Mouse (Mus musculus) left cerebral cortex, adult 8-10 months (tissue): ENCODE measurements around the gene Zfp748. TPM values are rescaled to one million over a fixed set of nuclear protein-coding genes. Genes with fewer than 3 reads are reported as not detected.

Source experiments
- DNase-seq, 2 experiments: peaks; one replicate each; pipeline ENCODE4 v3.0.0; 2022; ENCODE audit warnings: low spot score in 2 of 2
- total RNA-seq, 4 experiments: library from RNA; stranded (reverse); gene quantifications; 2 replicates each; pipeline ENCODE4 v1.2.4; 2022

Zfp748 gene
- 10 to 100 TPM in 2 of 4 experiments, 1 to 10 TPM in 2; 9.5 to 12.2 (median 10.8) TPM for total RNA-seq

DNA sequence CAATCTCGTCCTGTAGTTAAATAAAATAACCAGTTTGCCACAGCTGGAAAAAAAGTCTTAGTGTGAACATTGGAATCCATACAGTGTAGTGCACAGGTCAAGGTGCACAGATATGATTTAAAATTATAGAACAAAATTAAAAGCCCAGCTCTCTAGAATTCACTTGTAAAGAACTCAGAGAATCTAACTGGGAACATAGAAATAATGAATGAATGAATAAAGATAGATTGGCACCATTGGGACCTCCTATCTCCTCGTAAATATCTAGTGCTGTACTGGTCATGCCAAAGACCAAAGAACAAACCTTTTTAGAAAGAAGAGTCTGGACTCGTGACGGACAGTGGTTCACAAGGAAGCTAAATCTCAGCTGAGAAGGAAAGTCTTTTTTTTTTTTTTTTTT, at the start of gene Zfp748:
Gene Zfp748 (minus strand): TSS at position 101 of the 400 bp plus-strand sequence.
- DNase-seq, result no peak

DNA sequence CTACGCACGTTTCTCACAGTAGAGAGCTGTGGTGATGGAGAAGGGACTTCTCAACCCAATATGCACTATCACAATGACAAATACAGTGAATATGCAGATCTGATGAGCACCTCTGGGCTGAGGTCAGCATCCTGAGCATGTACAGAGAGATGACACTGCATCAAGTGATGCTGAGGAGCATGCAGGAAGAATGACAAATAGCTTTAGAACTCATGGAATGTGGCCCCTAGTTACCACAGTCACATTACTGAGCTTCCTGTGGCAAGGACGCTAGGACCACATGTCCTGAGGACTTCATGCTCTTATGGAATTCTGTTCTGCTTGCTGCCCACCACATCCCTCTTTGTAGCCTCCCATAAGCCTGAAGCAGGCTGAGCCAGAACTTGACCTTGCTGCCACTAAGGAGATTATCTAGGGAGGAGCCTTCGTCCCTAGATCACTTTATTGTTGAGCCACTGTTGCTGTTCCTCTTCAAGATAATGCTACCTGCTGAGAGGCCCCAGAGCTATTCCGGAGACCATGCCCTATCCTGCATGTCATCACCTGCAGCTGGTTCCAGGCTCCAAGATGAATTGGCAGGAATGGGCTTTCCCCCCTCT, 19.1 kb upstream of the Zfp748 start:
- DNase-seq, result no peak

DNA sequence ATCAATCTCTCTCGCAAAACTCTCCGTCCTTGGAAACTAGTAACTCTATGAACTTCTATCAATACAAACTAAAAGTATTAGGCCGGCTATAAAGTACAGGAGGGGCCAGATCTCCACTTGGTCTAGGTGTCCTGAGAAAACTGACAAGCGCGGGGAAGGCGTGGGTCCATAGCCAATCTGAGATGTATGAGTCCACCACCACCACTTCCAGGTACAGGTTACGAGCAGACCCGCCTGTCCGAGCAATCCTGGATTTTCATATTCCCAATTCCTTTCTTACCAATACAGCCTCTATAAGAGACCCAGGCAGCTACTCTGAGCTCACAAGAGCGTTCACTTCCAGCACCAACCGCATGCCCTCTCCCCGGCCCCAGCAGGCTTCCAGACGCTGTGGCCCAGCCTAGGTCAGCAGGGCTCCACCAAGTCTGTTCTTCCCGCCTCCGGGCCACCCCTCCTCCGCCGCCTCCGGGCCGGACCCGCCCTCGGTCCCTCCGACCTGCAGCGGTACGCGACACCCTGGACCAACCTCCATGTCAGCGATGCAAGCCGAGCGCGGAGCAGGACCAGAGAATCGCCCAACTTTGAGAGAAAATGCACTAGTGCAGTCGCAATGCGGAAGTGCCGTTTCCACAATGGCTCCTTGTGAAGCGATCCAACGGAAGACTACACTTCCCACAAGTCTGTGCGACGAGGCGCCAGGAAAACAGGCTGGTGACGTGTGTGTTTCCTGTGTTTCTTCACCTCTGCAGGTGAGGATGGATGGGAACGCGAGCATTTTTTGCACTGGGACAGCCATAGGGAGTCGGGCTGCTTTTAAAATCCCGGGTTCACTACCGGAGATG, 904 bp downstream of the Zfp748 start:
- peak; percentile 81 to 84 for DNase-seq

DNA sequence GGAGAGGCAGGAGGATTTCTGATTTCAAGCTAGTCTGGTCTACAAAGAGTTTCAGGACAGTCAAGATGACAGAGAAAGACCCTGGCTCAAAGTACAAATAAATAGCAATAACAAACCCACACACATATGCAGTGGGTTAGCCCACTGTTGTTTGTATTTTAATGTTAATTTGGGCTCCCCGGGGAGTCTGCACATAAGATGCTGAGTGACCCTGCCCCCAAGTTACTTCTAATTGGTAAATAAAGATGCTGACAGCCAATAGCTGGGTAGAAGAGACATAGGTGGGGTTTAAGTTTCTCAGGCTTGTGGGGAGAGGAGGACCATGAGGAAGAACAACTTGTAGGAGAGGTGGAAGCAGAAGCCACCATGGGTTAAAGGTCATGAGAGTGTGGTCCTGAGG, 7.7 kb downstream of the Zfp748 start:
- no peak for DNase-seq

DNA sequence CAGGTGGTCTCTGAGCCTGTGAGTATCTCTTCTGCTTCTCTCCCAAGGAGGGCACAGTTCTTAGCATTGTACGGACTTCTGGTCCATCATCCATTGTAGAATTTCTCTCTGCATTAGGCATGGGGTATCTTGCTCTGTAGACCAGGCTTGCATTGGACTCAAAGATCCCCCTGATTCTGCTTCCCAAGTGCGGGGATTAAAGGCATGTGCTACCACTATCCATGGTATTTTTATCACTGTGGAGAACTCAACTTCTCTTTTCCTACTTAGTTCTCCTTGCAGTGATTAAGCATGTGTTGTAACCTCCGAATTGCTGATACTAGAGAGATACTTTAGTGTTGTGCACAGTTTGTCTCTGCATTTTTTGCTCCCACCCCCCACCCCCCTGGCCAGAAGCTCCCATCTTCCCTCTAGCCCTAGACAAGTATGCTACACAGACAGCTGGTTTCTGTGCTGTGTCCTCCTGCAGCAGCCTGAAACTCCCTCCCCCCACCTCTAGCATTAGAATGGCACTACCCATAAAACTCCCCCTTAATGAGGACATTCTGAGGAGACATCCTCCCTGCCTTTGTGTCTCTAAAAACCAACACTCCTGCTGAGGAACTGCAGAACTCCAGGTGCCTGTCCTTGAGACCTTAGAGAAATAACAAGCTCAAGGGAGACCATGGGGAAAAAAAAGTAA, 26.4 kb downstream of the Zfp748 start:
- DNase-seq, result no peak

DNA sequence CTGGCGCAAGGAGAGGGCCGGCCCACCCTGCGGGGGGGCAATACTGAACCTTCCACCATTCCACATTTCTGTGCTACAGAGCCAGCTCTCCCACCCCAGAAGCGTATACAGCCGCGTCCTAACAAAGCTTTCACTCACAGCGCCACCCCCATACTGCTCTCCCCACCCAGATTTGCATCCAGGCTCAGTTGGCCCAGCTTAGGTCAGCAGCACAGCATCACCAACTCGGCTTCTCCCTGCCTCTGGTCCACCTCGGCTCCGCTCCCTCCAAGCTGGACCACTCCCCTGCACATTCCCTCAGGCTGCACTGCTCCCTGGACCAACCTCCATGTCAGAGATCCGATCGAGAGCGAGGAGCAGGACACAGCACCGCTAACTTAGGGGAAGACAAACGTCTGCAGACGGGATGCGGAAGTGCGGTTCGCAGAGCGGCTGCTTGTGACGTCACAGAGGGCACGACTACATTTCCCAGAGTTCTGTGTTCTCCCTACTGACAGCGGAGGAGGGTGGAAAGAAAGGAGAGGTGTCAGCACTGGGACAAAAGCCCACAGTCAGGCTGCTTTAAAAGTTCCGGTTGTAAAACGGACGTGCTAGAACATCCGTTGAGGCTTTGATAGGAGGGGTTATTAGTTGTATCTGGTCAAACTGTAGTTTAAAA, 27.7 kb downstream of the Zfp748 start, which contains the start of the genes Gm26965 and Zfp87:
Gene Gm26965 (minus strand): TSS at position 399 of the 658 bp plus-strand sequence.
Gene Zfp87 (minus strand): TSS at position 425 of the 658 bp plus-strand sequence.
- DNase-seq, result peak; percentile 79 to 90

DNA sequence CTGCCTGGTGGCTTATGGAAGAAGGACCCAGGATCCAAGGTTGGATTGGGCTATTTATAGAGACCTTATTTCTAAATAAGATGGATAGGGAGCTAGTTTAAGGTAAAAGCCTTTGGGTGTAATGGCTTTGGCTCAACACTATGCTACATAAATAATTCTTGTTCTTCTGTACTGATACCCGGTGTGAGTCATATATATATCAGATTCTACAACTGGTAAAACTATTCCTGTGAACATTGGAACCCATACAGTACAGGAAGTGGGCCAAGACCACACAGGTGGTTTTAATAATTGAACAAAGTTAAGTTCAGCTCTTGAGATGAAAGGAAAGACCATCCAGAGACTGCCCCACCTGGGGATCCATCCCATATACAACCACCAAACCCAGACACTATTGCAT, 52.7 kb downstream of the Zfp748 start:
- no peak for DNase-seq

DNA sequence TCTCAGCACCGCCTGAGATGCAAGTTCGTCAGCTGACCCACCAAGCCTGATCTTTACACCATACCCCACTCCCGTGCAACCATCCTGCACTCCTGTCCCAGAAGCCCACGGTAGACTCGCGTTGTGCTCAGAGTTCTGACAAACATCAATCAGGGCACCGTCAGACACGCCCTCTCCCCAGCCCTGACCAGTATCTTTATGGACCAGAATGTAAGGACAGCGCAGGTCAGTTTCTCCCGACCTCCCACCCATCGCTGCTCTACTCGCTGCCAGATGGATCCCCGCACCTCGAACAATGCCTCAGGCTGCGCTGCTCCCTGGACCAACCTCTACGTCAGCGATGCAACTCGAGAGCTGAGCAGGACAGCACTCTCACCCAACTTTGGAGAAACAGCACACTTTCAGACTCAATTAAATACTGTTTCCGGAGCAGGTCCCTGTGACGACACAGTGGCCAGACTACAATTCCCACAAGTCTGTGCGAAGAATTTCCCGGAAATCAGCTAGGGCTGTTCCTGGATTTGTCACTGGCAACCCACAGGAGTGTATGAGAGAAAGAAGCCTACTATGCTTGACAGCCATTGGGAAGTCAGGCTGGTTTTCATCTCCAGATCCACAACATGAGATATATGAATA, 53.4 kb downstream of the Zfp748 start, which contains the start of gene Zfp58:
Gene Zfp58 (minus strand): TSS at position 472 of the 636 bp plus-strand sequence.
- DNase-seq, result peak; percentile 70 to 85

DNA sequence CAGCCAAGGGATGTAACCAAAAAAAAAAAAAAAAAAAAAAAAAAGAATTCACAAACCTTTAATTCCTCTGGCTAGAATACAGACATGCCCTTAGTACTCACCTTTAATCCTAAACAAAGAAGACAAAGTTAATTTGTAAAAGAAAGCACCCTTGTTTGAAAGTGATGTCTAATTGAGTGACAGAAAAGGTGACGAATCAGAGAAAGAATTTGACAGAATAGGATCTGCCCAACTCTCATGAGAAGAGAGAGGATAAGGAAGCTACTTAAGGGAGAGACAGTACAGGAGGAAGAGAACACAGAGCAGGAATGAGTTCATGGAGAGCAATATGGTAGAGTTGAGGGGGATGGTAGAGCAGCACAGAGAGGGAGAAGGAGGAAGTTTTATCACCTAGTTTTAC, 58.0 kb downstream of the Zfp748 start:
- no peak for DNase-seq

Other genes with a start within 250 kb of the Zfp748 start
- 1 to 10 TPM; 4.5 to 7.8 (median 6.2) TPM for gene Zfp457, start 247.3 kb downstream of the Zfp748 start, total RNA-seq
- gene Zfp595, start 221.3 kb downstream of the Zfp748 start, total RNA-seq, result 1 to 10 TPM; 3.5 to 4.4 (median 3.9) TPM
- gene Gm28044, start 193.3 kb downstream of the Zfp748 start, total RNA-seq, result 1 to 10 TPM in 3 of 4 experiments, not detected in 1; 1.6 to 2.3 (median 1.8) TPM
- gene Zfp953, start 193.2 kb downstream of the Zfp748 start, total RNA-seq, result 1 to 10 TPM in 3 of 4 experiments, under 1 TPM in 1; 0.98 to 1.5 (median 1.2) TPM
- gene Gm28041, start 178.1 kb downstream of the Zfp748 start, total RNA-seq, result under 1 TPM in 1 of 4 experiments, not detected in 3; 0.70 TPM
- 1 to 10 TPM in 2 of 4 experiments, under 1 TPM in 2; 0.77 to 1.2 (median 0.92) TPM for gene Zfp456, start 178.0 kb downstream of the Zfp748 start, total RNA-seq
- gene Zfp429, start 154.0 kb downstream of the Zfp748 start, total RNA-seq, result 1 to 10 TPM; 1.8 to 4.4 (median 3.7) TPM
- 1 to 10 TPM; 2.5 to 8.2 (median 4.0) TPM for gene Zfp459, start 132.4 kb downstream of the Zfp748 start, total RNA-seq
- gene Zfp874a, start 102.2 kb downstream of the Zfp748 start, total RNA-seq, result 10 to 100 TPM; 11.8 to 15.0 (median 14.3) TPM
- gene Zfp874b, start 69.6 kb downstream of the Zfp748 start, total RNA-seq, result 10 to 100 TPM; 15.7 to 20.1 (median 17.9) TPM
- 10 to 100 TPM in 1 of 4 experiments, 1 to 10 TPM in 3; 6.6 to 11.3 (median 8.4) TPM for gene Zfp58, start 53.3 kb downstream of the Zfp748 start, total RNA-seq
- 1 to 10 TPM in 1 of 4 experiments, under 1 TPM in 1, not detected in 2; 0.83 to 1.3 TPM for gene Gm26965, start 27.7 kb downstream of the Zfp748 start, total RNA-seq
- gene Zfp87, start 27.7 kb downstream of the Zfp748 start, total RNA-seq, result 10 to 100 TPM; 21.2 to 24.7 (median 21.6) TPM
- gene Zfp729b, start 55.9 kb upstream of the Zfp748 start, total RNA-seq, result 10 to 100 TPM in 1 of 4 experiments, 1 to 10 TPM in 3; 8.1 to 10.6 (median 8.9) TPM
- gene Gm49345, start 83.9 kb upstream of the Zfp748 start, total RNA-seq, result 1 to 10 TPM in 2 of 4 experiments, under 1 TPM in 2; 0.89 to 3.2 (median 1.7) TPM
- 10 to 100 TPM in 3 of 4 experiments, 1 to 10 TPM in 1; 7.8 to 13.7 (median 10.4) TPM for gene Zfp729a, start 84.0 kb upstream of the Zfp748 start, total RNA-seq
- 10 to 100 TPM; 21.5 to 29.8 (median 22.6) TPM for gene Zfp738, start 133.2 kb upstream of the Zfp748 start, total RNA-seq
- 10 to 100 TPM; 13.1 to 14.0 (median 13.6) TPM for gene Zfp65, start 175.3 kb upstream of the Zfp748 start, total RNA-seq
- gene Zfp85, start 201.4 kb upstream of the Zfp748 start, total RNA-seq, result 10 to 100 TPM in 1 of 4 experiments, 1 to 10 TPM in 3; 6.6 to 10.2 (median 6.6) TPM
- gene Zfp493, start 225.9 kb upstream of the Zfp748 start, total RNA-seq, result 1 to 10 TPM; 3.4 to 6.4 (median 5.6) TPM